Mouse (Mus musculus) forebrain, embryonic 14.5 days (tissue): Measurements from ENCODE around the gene Trnau1ap. TPM values are rescaled to one million over a fixed set of nuclear protein-coding genes. Genes with fewer than 3 reads are reported as not detected.
A peak's percentile ranks its signal among the peaks of the same experiment; 100 is the strongest.

Experiments used
- ATAC-seq: fragments of 200-750 bp; cut with Nextera tagmentation; 2 replicates; pipeline ENCODE4 v1.8.0; 2017; ENCODE audit warnings: mild to moderate bottlenecking, moderate library complexity
- DNase-seq: peaks from one replicate; pipeline ENCODE4 v3.0.0-alpha.2; 2015; ENCODE audit warnings: low spot score
- H3K27ac ChIP-seq: fragments of 300-500 bp; sonication (generic); 2 replicates; pipeline ENCODE4 v1.5.1; 2014; ENCODE audit warnings: low read depth, mild to moderate bottlenecking, control low read depth, low read length, moderate library complexity
- H3K27me3 ChIP-seq: fragments of 300-500 bp; sonication (generic); replicated peaks from 2 replicates; pipeline ENCODE4 v1.6.1; 2014; ENCODE audit warnings: low read length, control low read depth, mixed read lengths; ENCODE audit not compliant: control insufficient read depth, insufficient read depth
- H3K36me3 ChIP-seq: fragments of 300-500 bp; sonication (generic); 2 replicates; pipeline ENCODE4 v1.6.1; 2014; ENCODE audit warnings: low read length, control low read depth; ENCODE audit not compliant: control insufficient read depth, insufficient read depth
- H3K4me1 ChIP-seq: fragments of 300-500 bp; sonication (generic); 2 replicates; pipeline ENCODE4 v1.6.1; 2014; ENCODE audit warnings: antibody characterized with exemption, low read length, control low read depth; ENCODE audit not compliant: control insufficient read depth, insufficient read depth
- H3K4me2 ChIP-seq: fragments of 300-500 bp; sonication (generic); 2 replicates; pipeline ENCODE4 v1.6.1; 2014; ENCODE audit warnings: mild to moderate bottlenecking, control low read depth, low read length
- H3K4me3 ChIP-seq: fragments of 300-500 bp; sonication (generic); 2 replicates; pipeline ENCODE4 v1.5.1; 2014; ENCODE audit warnings: low read depth, low read length, control low read depth
- H3K9ac ChIP-seq: fragments of 300-500 bp; sonication (generic); 2 replicates; pipeline ENCODE4 v1.6.1; 2014; ENCODE audit warnings: mild to moderate bottlenecking, low read length, control low read depth, moderate library complexity
- H3K9me3 ChIP-seq: fragments of 300-500 bp; sonication (generic); replicated peaks from 2 replicates; pipeline ENCODE4 v1.6.1; 2016; ENCODE audit warnings: low read length, control low read depth, mixed read lengths; ENCODE audit not compliant: control insufficient read depth
- WGBS: fragments of 180-500 bp; shearing (Covaris S2); extraction: QIAGEN DNeasy Blood & Tissue Kit; methylation state at CpG from one replicate; pipeline ENCODE4 v1.1.7; 2014; 5-methylcytosine and 5-hydroxymethylcytosine counted together
- polyA plus RNA-seq: library from polyadenylated mRNA; unstranded; fragments of >200 nt; fragmentation: Nextera tagmentation; extraction: Ambion mirVana; gene quantifications from 2 replicates; pipeline ENCODE4 v1.2.1, GENCODE M21; 2014

Trnau1ap gene
- 87.3 and 97.9 TPM in 2 replicates for polyA plus RNA-seq

- Histone ChIP-seq H3K27me3 (no peaks in the 10 kb centered on the region), H3K9ac (peak within 1 kb of the TSS; percentile 90), H3K27ac (peak within 1 kb of the TSS; percentile 71), H3K36me3 (peaks cover 42% of the 10 kb centered on the region), H3K4me1 (peaks cover 10% of the 10 kb centered on the region), H3K4me2 (peak within 1 kb of the TSS; percentile 86), H3K4me3 (peak within 1 kb of the TSS; percentile 77), H3K9me3 (no peaks in the 10 kb centered on the region)
- peak; percentile 98 for ATAC-seq
- DNase-seq: peak; percentile 95
- under 1% methylated on average over 52 of the region's 52 CpGs for WGBS
Measured at GRCm38 (mm10) chr4:132329115-132329834, at the start of gene Trnau1ap. Trnau1ap (minus strand) TSS chr4:132329538.

GRCm38 (mm10) chr4:132373820-132374219, 44.5 kb upstream of the Trnau1ap start:
- DNase-seq: no peak
- Histone ChIP-seq H3K27me3 (no peaks in the 10 kb centered on the region), H3K4me1 (no peaks in the 10 kb centered on the region), H3K4me2 (no peak overlapping the region), H3K9ac (no peak overlapping the region), H3K4me3 (no peak overlapping the region), H3K9me3 (no peaks in the 10 kb centered on the region), H3K27ac (no peak overlapping the region), H3K36me3 (peaks cover 63% of the 10 kb centered on the region)
- WGBS: 97% methylated on average over 1 of the region's 1 CpGs
- no peak for ATAC-seq

GRCm38 (mm10) chr4:132369953-132370750, 40.8 kb upstream of the Trnau1ap start:
- no peak overlapping the region for H3K9ac ChIP-seq
- no peak overlapping the region for H3K4me3 ChIP-seq
- no peak overlapping the region for H3K4me2 ChIP-seq
- DNase-seq (no peak), ATAC-seq (no peak)
- H3K36me3 ChIP-seq: peaks cover 76% of the 10 kb centered on the region
- H3K4me1 ChIP-seq: no peaks in the 10 kb centered on the region
- H3K27ac ChIP-seq: no peak overlapping the region
- 86% methylated on average over 8 of the region's 8 CpGs for WGBS
- no peaks in the 10 kb centered on the region for H3K27me3 ChIP-seq
- H3K9me3 ChIP-seq: no peaks in the 10 kb centered on the region

- Histone ChIP-seq H3K27me3 (no peaks in the 10 kb centered on the region), H3K9ac (no peak overlapping the region), H3K27ac (no peak overlapping the region), H3K4me3 (no peak overlapping the region), H3K4me1 (no peaks in the 10 kb centered on the region), H3K36me3 (peaks cover 84% of the 10 kb centered on the region), H3K9me3 (no peaks in the 10 kb centered on the region), H3K4me2 (no peak overlapping the region)
- no peak for DNase-seq
- ATAC-seq: no peak
- WGBS: 93% methylated on average over 18 of the region's 18 CpGs
Measured at GRCm38 (mm10) chr4:132367480-132368201, 38.3 kb upstream of the Trnau1ap start.

GRCm38 (mm10) chr4:132365450-132366060, 36.2 kb upstream of the Trnau1ap start:
- H3K9ac ChIP-seq: no peak overlapping the region
- peaks cover 87% of the 10 kb centered on the region for H3K36me3 ChIP-seq
- H3K27ac ChIP-seq: no peak overlapping the region
- H3K4me1 ChIP-seq: no peaks in the 10 kb centered on the region
- H3K4me3 ChIP-seq: no peak overlapping the region
- no peaks in the 10 kb centered on the region for H3K27me3 ChIP-seq
- no peak overlapping the region for H3K4me2 ChIP-seq
- WGBS: 80% methylated on average over 13 of the region's 13 CpGs
- ATAC-seq (no peak), DNase-seq (no peak)
- no peaks in the 10 kb centered on the region for H3K9me3 ChIP-seq

- 98% methylated on average over 11 of the region's 11 CpGs for WGBS
- Histone ChIP-seq H3K4me1 (no peaks in the 10 kb centered on the region), H3K9me3 (no peaks in the 10 kb centered on the region), H3K4me3 (no peak overlapping the region), H3K9ac (no peak overlapping the region), H3K27ac (no peak overlapping the region), H3K27me3 (no peaks in the 10 kb centered on the region), H3K4me2 (no peak overlapping the region), H3K36me3 (peaks cover 86% of the 10 kb centered on the region)
- DNase-seq: no peak
- no peak for ATAC-seq
Measured at GRCm38 (mm10) chr4:132363487-132363886, 34.1 kb upstream of the Trnau1ap start.

- 95% methylated on average over 3 of the region's 4 CpGs for WGBS
- H3K9ac ChIP-seq: no peak overlapping the region
- no peaks in the 10 kb centered on the region for H3K27me3 ChIP-seq
- DNase-seq (no peak), ATAC-seq (no peak)
- no peaks in the 10 kb centered on the region for H3K9me3 ChIP-seq
- H3K27ac ChIP-seq: no peak overlapping the region
- H3K4me1 ChIP-seq: no peaks in the 10 kb centered on the region
- H3K4me3 ChIP-seq: no peak overlapping the region
- peaks cover 72% of the 10 kb centered on the region for H3K36me3 ChIP-seq
- H3K4me2 ChIP-seq: no peak overlapping the region
Measured at GRCm38 (mm10) chr4:132359510-132359909, 30.2 kb upstream of the Trnau1ap start.

- no peaks in the 10 kb centered on the region for H3K27me3 ChIP-seq
- no peak for DNase-seq
- no peak overlapping the region for H3K4me3 ChIP-seq
- H3K27ac ChIP-seq: no peak overlapping the region
- no peak overlapping the region for H3K4me2 ChIP-seq
- H3K9me3 ChIP-seq: no peaks in the 10 kb centered on the region
- H3K4me1 ChIP-seq: peaks cover 7% of the 10 kb centered on the region; the same call in 1 of the 2 replicates
- no peak for ATAC-seq
- WGBS: 39% methylated on average over 12 of the region's 12 CpGs
- H3K9ac ChIP-seq: no peak overlapping the region
- peaks cover 51% of the 10 kb centered on the region for H3K36me3 ChIP-seq
Measured at GRCm38 (mm10) chr4:132356170-132356569, 26.8 kb upstream of the Trnau1ap start.
